Mouse (Mus musculus): Measurements from ENCODE around the gene Tsfm. TPM values are rescaled to one million over a fixed set of nuclear protein-coding genes. Genes with fewer than 3 reads are reported as not detected.
"Not testable (repeated sequence)": the region's sequence is repeated elsewhere in the genome, so short reads cannot be mapped to it uniquely, and the experiment has no call there.

Tsfm gene
- 10 to 100 TPM; 25.8 to 28.0 TPM for total RNA-seq (2021)

GRCm38 (mm10) chr10:127030336-127031296 is at the start of gene Tsfm:
TSS of gene Tsfm (minus strand) at chr10:127030840.
- DNase-seq = peak; percentile 90 to 92

- DNase-seq = no peak
These were observed 49.2 kb upstream of the Tsfm start for GRCm38 (mm10) chr10:127079665-127080391.

- DNase-seq = no peak
These were observed 48.3 kb upstream of the Tsfm start for GRCm38 (mm10) chr10:127078677-127079575.

- DNase-seq = no peak
These were observed 47.5 kb upstream of the Tsfm start for GRCm38 (mm10) chr10:127078001-127078676.

DNA sequence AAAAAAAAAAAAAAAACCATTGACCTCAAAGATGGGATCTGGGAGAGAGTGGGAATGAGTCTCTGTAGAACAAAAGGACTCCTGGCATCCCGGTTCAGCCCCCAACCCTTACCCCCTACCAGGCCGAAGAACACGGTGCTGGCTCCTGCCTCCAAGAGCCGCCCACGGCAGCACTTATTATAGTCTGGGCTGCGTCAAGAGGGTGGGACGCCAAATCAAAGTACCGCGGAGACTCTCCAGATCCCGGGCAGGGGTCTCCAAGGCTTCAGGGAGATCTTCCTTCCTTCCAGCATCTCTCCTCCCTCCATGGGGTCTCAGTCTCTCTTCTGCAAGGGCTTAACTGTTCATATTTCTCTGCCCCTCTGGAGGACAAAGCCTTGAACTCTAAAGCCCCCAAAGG is 46.9 kb upstream of the Tsfm start:
- no peak for DNase-seq

- DNase-seq = no peak
These were observed 45.4 kb upstream of the Tsfm start for GRCm38 (mm10) chr10:127076082-127076481.

DNA sequence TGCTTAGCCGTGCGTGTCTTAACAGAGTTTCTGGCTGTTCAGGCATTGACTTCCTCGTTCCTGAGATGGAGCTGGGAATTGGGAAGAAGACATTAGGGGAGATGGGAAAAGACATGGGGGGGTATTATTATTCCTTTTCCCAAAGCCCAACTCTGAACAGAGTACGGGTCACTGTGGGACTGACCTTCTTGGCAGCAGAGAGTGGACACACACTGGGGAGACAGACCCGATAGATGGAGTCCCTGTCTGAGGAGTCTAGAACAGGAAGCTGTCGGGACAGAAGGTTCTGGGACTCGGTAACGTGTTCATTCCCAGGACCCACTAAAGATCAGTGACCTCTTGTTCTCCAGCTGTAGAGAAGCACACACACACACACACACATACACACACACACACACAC is 45.0 kb upstream of the Tsfm start:
- no peak for DNase-seq

GRCm38 (mm10) chr10:127075080-127075479 is 44.4 kb upstream of the Tsfm start, which contains the start of gene Agap2:
TSS of gene Agap2 (plus strand) at chr10:127075284.
- no peak for DNase-seq

- DNase-seq = no peak
These were observed 43.3 kb upstream of the Tsfm start for GRCm38 (mm10) chr10:127073981-127074380.

GRCm38 (mm10) chr10:127072969-127073368 is 42.3 kb upstream of the Tsfm start:
- DNase-seq = not testable (repeated sequence)

- not testable (repeated sequence) for DNase-seq
These were observed 41.6 kb upstream of the Tsfm start for GRCm38 (mm10) chr10:127072270-127072669.

GRCm38 (mm10) chr10:127071203-127071602 is 40.6 kb upstream of the Tsfm start:
- no peak for DNase-seq

DNA sequence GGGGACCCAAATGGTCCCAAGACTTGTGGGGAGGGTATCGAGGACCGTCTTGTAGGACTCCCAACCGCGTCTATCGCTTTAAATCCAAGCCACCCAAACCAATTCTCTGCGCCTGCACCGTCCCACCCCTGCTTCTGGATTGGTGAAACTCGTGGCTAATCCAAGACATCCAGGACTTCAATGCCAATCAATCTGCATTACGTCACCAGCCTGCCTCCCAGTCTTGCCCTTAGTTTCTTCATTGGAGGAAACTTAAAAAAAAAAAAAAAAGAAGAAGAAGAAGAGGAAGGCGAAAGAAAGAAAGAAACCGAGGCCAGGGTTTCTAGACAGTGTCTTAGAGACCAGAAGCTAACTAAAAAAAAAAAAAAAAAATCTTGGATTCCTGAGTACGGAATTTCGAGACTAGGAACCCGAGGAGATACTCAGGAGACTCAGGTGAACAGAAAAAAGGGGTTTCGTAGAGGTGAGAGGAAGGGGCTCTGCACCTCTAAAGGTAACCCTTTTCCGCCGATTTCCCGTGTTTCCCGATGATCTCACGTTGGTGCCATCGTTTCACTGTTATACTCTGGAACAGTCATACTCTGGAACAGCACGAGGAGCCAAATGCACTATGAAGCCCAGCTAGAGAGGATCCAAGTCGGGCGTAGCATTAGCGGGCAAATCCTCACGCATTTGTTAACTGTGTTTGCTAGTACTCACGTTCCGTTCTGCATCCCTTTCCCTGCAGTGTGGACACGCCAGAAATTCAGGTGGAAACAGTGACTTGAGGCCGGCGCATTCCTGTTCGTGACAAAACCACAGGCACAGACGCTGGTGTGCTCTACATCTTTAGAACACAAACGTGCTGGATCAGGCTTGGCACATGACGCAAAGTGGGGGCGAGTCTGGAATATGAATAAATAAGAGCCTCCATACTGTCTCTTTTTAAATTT is 39.8 kb upstream of the Tsfm start, which contains the start of gene Tspan31:
Gene Tspan31 (minus strand): TSS at position 75 of the 932 bp plus-strand sequence.
- peak; percentile 91 for DNase-seq

GRCm38 (mm10) chr10:127069281-127070189 is 38.9 kb upstream of the Tsfm start:
- DNase-seq = no peak

- DNase-seq = no peak
These were observed 37.9 kb upstream of the Tsfm start for GRCm38 (mm10) chr10:127068360-127069038.

DNA sequence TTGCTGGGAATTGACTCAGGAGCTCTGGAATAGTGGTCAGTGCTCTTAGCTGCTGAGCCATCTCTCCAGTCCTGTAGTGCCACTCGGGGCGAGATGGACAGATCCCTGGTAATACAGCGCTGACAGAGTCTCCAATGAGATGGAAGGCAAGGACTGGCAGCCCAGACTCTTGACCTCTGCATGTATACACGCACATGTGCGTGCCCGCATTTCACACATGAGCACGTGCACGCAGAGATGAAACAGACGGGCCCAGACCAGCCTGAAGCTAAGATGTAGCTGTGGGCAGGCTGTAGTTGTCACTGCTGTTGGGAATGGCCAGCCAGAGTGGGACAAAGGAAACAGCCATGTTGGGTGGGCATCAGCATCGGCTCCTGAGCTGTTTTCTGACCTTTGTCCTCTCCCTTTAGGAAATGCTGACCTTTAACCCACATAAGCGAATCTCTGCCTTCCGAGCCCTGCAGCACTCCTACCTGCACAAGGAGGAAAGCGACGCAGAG is 35.9 kb upstream of the Tsfm start:
- no peak for DNase-seq

DNA sequence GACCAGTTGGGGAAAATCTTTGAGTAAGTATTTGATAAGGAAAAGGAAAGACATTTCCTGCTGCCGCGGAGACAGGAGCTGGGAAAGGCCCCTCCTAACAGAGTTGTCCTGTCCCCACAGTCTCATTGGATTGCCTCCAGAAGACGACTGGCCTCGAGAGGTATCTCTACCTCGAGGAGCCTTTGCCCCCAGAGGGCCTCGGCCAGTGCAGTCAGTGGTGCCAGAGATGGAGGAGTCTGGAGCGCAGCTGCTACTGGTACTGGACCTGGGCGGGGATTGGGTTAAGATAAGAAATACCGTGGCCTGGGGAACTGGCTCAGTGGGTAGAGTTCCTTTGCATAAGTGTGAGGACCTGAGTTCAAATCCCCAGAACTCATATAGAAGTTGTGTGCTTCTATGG is 35.3 kb upstream of the Tsfm start:
- DNase-seq = no peak
